Mouse (Mus musculus) yolk sac, embryonic 10.5 days (tissue): ENCODE data around the gene Ttc4.
A peak's percentile ranks its signal among the peaks of the same experiment; 100 is the strongest.

ENCODE experiments used
- DNase-seq: peaks from one replicate; pipeline ENCODE4 v3.0.0-alpha.2; 2017; ENCODE audit warnings: low spot score

Gene Ttc4

GRCm38 (mm10) chr4:106614180-106614797 is 64.5 kb downstream of the Ttc4 start:
- DNase-seq, result peak; percentile 68

GRCm38 (mm10) chr4:106613560-106613959 is 65.2 kb downstream of the Ttc4 start:
- peak; percentile 61 for DNase-seq

DNA sequence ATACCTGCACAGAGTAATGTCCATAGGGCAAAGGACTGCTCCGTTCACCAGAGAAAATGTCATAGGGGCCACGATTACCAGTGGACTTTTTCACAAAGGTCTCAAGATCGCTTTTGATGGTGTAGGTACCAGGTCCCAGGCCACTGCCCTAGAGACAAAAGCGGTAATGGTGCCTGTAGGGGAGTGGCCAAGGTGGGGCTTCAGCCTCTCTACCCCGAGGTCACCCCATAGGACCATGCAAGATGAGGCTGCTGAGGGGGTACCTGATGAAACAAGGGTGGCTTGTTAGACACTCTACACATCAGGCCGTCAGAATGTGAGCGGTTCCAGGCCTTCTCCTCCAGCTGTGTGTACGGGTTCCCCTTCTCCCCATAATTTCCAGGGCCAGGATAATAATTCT is 65.6 kb downstream of the Ttc4 start:
- DNase-seq, result no peak
